32 mouse cellular contexts compared by ENCODE assay signal in genomic region chr13:9697340-9697739, GRCm38 (mm10).
"Had no signal": no experiment of that assay in that cellular context is flagged by ENCODE, and none has a peak within 500 bp of the region (broad histone marks: within the 10 kb centered on the region; RNA-seq: fewer than 3 reads in every experiment).

No protein-coding gene starts in this region.

- H3K9me3 ChIP-seq: limb, embryonic 10.5 days; limb, embryonic 12.5 days; limb, embryonic 13.5 days; limb, embryonic 15.5 days; liver, embryonic 12.5 days; liver, embryonic 13.5 days; liver, embryonic 15.5 days; lung, embryonic 15.5 days; megakaryocyte, embryonic 14.5 days; midbrain, embryonic 10.5 days; midbrain, embryonic 12.5 days; midbrain, embryonic 13.5 days; midbrain, embryonic 15.5 days; neural tube, embryonic 12.5 days had no signal

- H3K27me3 ChIP-seq: limb, embryonic 12.5 days; limb, embryonic 13.5 days; limb, embryonic 15.5 days; liver, embryonic 12.5 days; liver, embryonic 13.5 days; liver, embryonic 15.5 days; lung, embryonic 15.5 days; megakaryocyte, embryonic 14.5 days; midbrain, embryonic 12.5 days; midbrain, embryonic 13.5 days; midbrain, embryonic 15.5 days; neural tube, embryonic 12.5 days had no signal

- H3K27ac ChIP-seq: left cerebral cortex, adult 2 months; limb, embryonic 10.5 days; limb, embryonic 12.5 days; limb, embryonic 13.5 days; limb, embryonic 15.5 days; liver, embryonic 12.5 days; liver, embryonic 13.5 days; liver, embryonic 14.5 days; liver, embryonic 15.5 days; macrophage; midbrain, embryonic 10.5 days; midbrain, embryonic 12.5 days; midbrain, embryonic 13.5 days; midbrain, embryonic 15.5 days; neural tube, embryonic 12.5 days had no signal

- DNase-seq: left cerebral cortex, postnatal 4 days; liver; liver, embryonic 13.5 days; liver, postnatal 0 days; lung, adult 18-20 months; lung, adult 2 months; lung, embryonic 14.5 days; lung, postnatal 10 days; lung, postnatal 14 days; lung, postnatal 36 days; lung, postnatal 4 days; midbrain, embryonic 14.5 days had no signal

- H3K4me1 ChIP-seq: limb, embryonic 10.5 days; limb, embryonic 12.5 days; limb, embryonic 13.5 days; limb, embryonic 15.5 days; liver, embryonic 13.5 days; liver, embryonic 15.5 days; midbrain, embryonic 10.5 days; midbrain, embryonic 12.5 days; midbrain, embryonic 13.5 days; midbrain, embryonic 15.5 days; neural tube, embryonic 12.5 days had no signal

- H3K4me2 ChIP-seq: limb, embryonic 12.5 days; limb, embryonic 13.5 days; limb, embryonic 15.5 days; liver, embryonic 11.5 days; liver, embryonic 12.5 days; liver, embryonic 13.5 days; liver, embryonic 15.5 days; lung, embryonic 14.5 days; lung, embryonic 15.5 days; midbrain, embryonic 12.5 days; midbrain, embryonic 13.5 days; midbrain, embryonic 15.5 days; neural tube, embryonic 12.5 days had no signal

- H3K9ac ChIP-seq: limb, embryonic 12.5 days; limb, embryonic 13.5 days; limb, embryonic 15.5 days; liver, embryonic 12.5 days; liver, embryonic 13.5 days; liver, embryonic 14.5 days; liver, embryonic 15.5 days; liver, postnatal 0 days; lung, embryonic 14.5 days; lung, embryonic 15.5 days; midbrain, embryonic 12.5 days; midbrain, embryonic 13.5 days; midbrain, embryonic 15.5 days; neural tube, embryonic 12.5 days had no signal

- ATAC-seq: liver, embryonic 12.5 days; liver, postnatal 0 days; lung, postnatal 0 days; midbrain, embryonic 13.5 days; midbrain, embryonic 15.5 days; midbrain, embryonic 16.5 days had no signal

- H3K4me3 ChIP-seq: left cerebral cortex, adult 2 months; limb, embryonic 10.5 days; limb, embryonic 12.5 days; limb, embryonic 13.5 days; limb, embryonic 15.5 days; liver, embryonic 12.5 days; liver, embryonic 13.5 days; liver, embryonic 15.5 days; lung, embryonic 15.5 days; megakaryocyte, embryonic 14.5 days; midbrain, embryonic 10.5 days; midbrain, embryonic 12.5 days; midbrain, embryonic 13.5 days; midbrain, embryonic 15.5 days; myocyte; neural tube, embryonic 12.5 days had no signal
